Mouse (Mus musculus): ENCODE data around the gene Wfdc15a.

DNA sequence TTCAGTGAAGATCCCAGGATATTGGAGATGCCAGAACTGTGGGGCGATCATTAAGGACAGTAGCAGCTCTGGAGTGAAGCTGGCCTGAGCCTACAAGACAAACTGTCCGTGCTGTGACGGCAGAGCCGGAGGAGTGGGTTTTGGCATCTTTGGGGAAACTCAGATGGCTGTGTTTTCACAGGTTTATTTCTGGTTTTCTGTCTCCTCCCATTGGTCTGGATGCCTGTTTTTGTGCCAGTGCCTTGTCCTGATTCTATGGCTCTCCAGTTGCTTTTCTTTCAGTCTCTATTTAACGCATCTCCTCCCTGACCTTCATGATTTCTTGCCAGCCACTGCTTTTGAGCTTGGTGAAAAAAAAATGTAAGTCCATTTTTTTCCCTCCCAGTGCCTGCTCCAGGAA, 12.8 kb upstream of the Wfdc15a start:
- TF ChIP-seq CTCF (conservative IDR thresholded peaks at IDR 0.05; ENCODE audit: low read length) (no peak), NANOG (IDR thresholded peaks at IDR 0.05; ENCODE audit: borderline replicate concordance, low read length) (no peak)

Measured in E14TG2a.4 (cell line).